In the genomic region with DNA sequence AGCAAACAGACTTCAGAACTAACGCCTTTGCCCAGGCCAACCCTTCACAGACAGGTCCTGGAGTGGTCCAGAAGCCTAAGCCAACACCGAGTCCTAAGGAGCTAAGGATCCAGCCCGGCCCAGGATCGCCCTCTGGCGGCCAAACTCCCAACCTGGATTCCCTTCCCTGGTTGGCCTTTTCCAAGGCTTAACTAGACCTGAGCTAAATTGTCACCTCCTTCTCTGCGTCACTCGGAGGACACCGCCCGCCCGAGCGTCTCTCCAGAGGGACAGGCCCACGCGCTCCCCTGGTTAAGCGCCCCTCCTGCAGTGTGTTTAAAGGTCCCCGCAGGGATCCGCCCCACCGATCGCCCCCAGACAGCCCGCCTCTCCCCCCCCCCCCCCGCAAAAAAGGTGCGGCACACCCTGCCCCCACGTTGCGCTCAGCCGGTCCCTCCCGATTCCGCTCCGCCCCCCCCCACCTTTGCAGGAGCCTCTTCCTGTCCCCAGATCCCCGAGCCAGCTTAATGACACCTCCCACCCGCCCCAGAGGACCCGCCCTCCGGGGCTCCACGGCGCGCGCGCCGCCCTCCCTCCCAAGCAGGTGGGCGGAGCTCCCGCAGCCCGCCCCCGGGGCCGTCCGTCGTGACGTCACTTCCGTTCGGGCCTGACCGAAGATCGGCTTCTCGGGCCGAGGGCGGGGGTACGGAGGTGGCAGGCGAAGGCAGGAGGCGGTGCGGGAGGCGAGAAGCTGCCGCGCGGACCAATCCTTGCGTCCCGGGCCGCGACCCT, we compare ENCODE assay signal across 8 mouse cellular contexts. TPM values are rescaled to one million over a fixed set of nuclear protein-coding genes. Genes with fewer than 3 reads are reported as not detected.
A peak's percentile ranks its signal among the peaks of the same experiment; 100 is the strongest.
DNase-seq lines count a peak whose midpoint lies in the region; ATAC-seq and TF ChIP-seq lines count a peak whose summit lies in the region.

Gene Mlf2, plus strand, starts transcription at position 633 of the 771 bp plus-strand sequence.

- H3K9ac ChIP-seq in heart, embryonic 12.5 days, result peak within 1 kb of the TSS; percentile 99
- peak within 1 kb of the TSS; percentile 95 for H3K9ac ChIP-seq in kidney, postnatal 0 days (ENCODE audit: low read depth, low read length)
- peak within 1 kb of the TSS; percentile 92 for H3K9ac ChIP-seq in liver, embryonic 11.5 days (ENCODE audit: low read depth, low read length)
- peak within 1 kb of the TSS; percentile 81 for H3K9ac ChIP-seq in stomach, embryonic 14.5 days (replicated peaks; ENCODE audit: low read depth, low read length)

- H3K4me1 ChIP-seq in erythroblast, embryonic 14.5 days (ENCODE audit: control insufficient read depth), result peaks cover 31% of the 10 kb centered on the region
- H3K4me1 ChIP-seq in heart, embryonic 12.5 days (replicated peaks), result peaks cover 22% of the 10 kb centered on the region
- peaks cover 13% of the 10 kb centered on the region for H3K4me1 ChIP-seq in kidney, postnatal 0 days (replicated peaks; ENCODE audit: insufficient read depth, low read length)
- peaks cover 18% of the 10 kb centered on the region for H3K4me1 ChIP-seq in liver, embryonic 11.5 days (replicated peaks; ENCODE audit: control insufficient read depth, insufficient read depth, low read length)
- peaks cover 15% of the 10 kb centered on the region for H3K4me1 ChIP-seq in stomach, embryonic 14.5 days (ENCODE audit: control insufficient read depth, insufficient read depth, low read length)

- H3K4me3 ChIP-seq in C2C12 (ENCODE audit: insufficient read depth, poor library complexity, severe bottlenecking), result peak within 1 kb of the TSS; percentile 79
- peak within 1 kb of the TSS; percentile 97 for H3K4me3 ChIP-seq in erythroblast, embryonic 14.5 days (replicated peaks)
- H3K4me3 ChIP-seq in heart, embryonic 12.5 days, result peak within 1 kb of the TSS; percentile 97
- peak within 1 kb of the TSS; percentile 86 for H3K4me3 ChIP-seq in kidney, postnatal 0 days (replicated peaks; ENCODE audit: low read depth, low read length)
- H3K4me3 ChIP-seq in liver, embryonic 11.5 days (ENCODE audit: low read depth, low read length), result peak within 1 kb of the TSS; percentile 94
- peak within 1 kb of the TSS; percentile 78 for H3K4me3 ChIP-seq in stomach, embryonic 14.5 days (ENCODE audit: low read depth, low read length)

- peak; percentile 99 for DNase-seq in brain, embryonic 14.5 days (ENCODE audit: low read depth)
- peak; percentile 99 for DNase-seq in kidney, postnatal 0 days (ENCODE audit: low spot score)
- DNase-seq in liver, embryonic 11.5 days (ENCODE audit: low spot score), result peak; percentile 99
- DNase-seq in naive thymus-derived CD4-positive, alpha-beta T cell, adult 2 months (ENCODE audit: low read depth), result peak; percentile 99

- H3K79me2 ChIP-seq in C2C12 (ENCODE audit: control insufficient read depth, insufficient read depth), result peaks cover 41% of the 10 kb centered on the region

- no peaks in the 10 kb centered on the region for H3K9me3 ChIP-seq in erythroblast, embryonic 14.5 days (ENCODE audit: control insufficient read depth, low read length)
- no peaks in the 10 kb centered on the region for H3K9me3 ChIP-seq in heart, embryonic 12.5 days (replicated peaks)
- H3K9me3 ChIP-seq in kidney, postnatal 0 days (replicated peaks; ENCODE audit: low read length), result no peaks in the 10 kb centered on the region
- H3K9me3 ChIP-seq in liver, embryonic 11.5 days (ENCODE audit: control insufficient read depth, low read length), result no peaks in the 10 kb centered on the region
- H3K9me3 ChIP-seq in stomach, embryonic 14.5 days (ENCODE audit: control insufficient read depth, low read depth, low read length), result no peaks in the 10 kb centered on the region

- H3K36me3 ChIP-seq in C2C12 (ENCODE audit: control insufficient read depth, insufficient read depth), result peaks cover 36% of the 10 kb centered on the region
- H3K36me3 ChIP-seq in erythroblast, embryonic 14.5 days (ENCODE audit: control insufficient read depth), result peaks cover 35% of the 10 kb centered on the region
- H3K36me3 ChIP-seq in heart, embryonic 12.5 days, result peaks cover 33% of the 10 kb centered on the region
- peaks cover 21% of the 10 kb centered on the region; the same call in 1 of the 2 replicates for H3K36me3 ChIP-seq in kidney, postnatal 0 days (ENCODE audit: insufficient read depth, low read length)
- peaks cover 18% of the 10 kb centered on the region for H3K36me3 ChIP-seq in liver, embryonic 11.5 days (ENCODE audit: control insufficient read depth, insufficient read depth, low read length)
- H3K36me3 ChIP-seq in stomach, embryonic 14.5 days (ENCODE audit: control insufficient read depth, insufficient read depth, low read length), result peaks cover 27% of the 10 kb centered on the region

- peak within 1 kb of the TSS; percentile 90 for H3ac ChIP-seq in C2C12 (ENCODE audit: control insufficient read depth, insufficient read length, low read depth)

- TF ChIP-seq CTCF in C2C12 (IDR thresholded peaks at IDR 0.05; ENCODE audit: control insufficient read depth, insufficient read depth, insufficient read length), result peak; percentile 86
- TF ChIP-seq CTCF in brain, embryonic 14.5 days (IDR thresholded peaks at IDR 0.05; ENCODE audit: borderline replicate concordance, extremely low read depth, insufficient read depth, insufficient read length), result peak; percentile 100
- TF ChIP-seq CTCF in kidney, postnatal 0 days (IDR thresholded peaks at IDR 0.05; ENCODE audit: low read depth), result peak; percentile 99

- TF ChIP-seq POLR2A in brain, embryonic 14.5 days (IDR thresholded peaks at IDR 0.05; ENCODE audit: borderline replicate concordance, extremely low read depth, insufficient read depth, insufficient read length, poor library complexity, severe bottlenecking), result peak; percentile 88

- H3K4me2 ChIP-seq in heart, embryonic 12.5 days, result peak within 1 kb of the TSS; percentile 93
- H3K4me2 ChIP-seq in kidney, postnatal 0 days (ENCODE audit: low read length), result peak within 1 kb of the TSS; percentile 80
- peak within 1 kb of the TSS; percentile 92 for H3K4me2 ChIP-seq in liver, embryonic 11.5 days
- H3K4me2 ChIP-seq in stomach, embryonic 14.5 days (replicated peaks; ENCODE audit: low read depth, low read length), result peak within 1 kb of the TSS; percentile 95

- H3K27ac ChIP-seq in heart, embryonic 12.5 days (ENCODE audit: poor library complexity, severe bottlenecking), result peak within 1 kb of the TSS; percentile 98
- peak within 1 kb of the TSS; percentile 99 for H3K27ac ChIP-seq in kidney, postnatal 0 days
- H3K27ac ChIP-seq in liver, embryonic 11.5 days (ENCODE audit: low read depth, low read length), result peak within 1 kb of the TSS; percentile 92
- peak within 1 kb of the TSS; percentile 94 for H3K27ac ChIP-seq in stomach, embryonic 14.5 days (ENCODE audit: low read length)

- no peaks in the 10 kb centered on the region for H3K27me3 ChIP-seq in C2C12 (ENCODE audit: control insufficient read depth, insufficient read depth, insufficient read length)
- H3K27me3 ChIP-seq in erythroblast, embryonic 14.5 days (ENCODE audit: control insufficient read depth), result peaks cover 2% of the 10 kb centered on the region; the same call in 1 of the 2 replicates
- H3K27me3 ChIP-seq in heart, embryonic 12.5 days (replicated peaks), result no peaks in the 10 kb centered on the region
- H3K27me3 ChIP-seq in kidney, postnatal 0 days (ENCODE audit: insufficient read depth, low read length), result no peaks in the 10 kb centered on the region
- no peaks in the 10 kb centered on the region for H3K27me3 ChIP-seq in liver, embryonic 11.5 days (replicated peaks; ENCODE audit: control insufficient read depth, insufficient read depth, low read length)
- H3K27me3 ChIP-seq in stomach, embryonic 14.5 days (ENCODE audit: control insufficient read depth, insufficient read depth, low read length), result no peaks in the 10 kb centered on the region

- under 1% methylated on average over 57 of the region's 64 CpGs for WGBS in heart, embryonic 12.5 days
- under 1% methylated on average over 59 of the region's 64 CpGs for WGBS in kidney, postnatal 0 days
- 1% methylated on average over 59 of the region's 64 CpGs for WGBS in liver, embryonic 11.5 days
- WGBS in stomach, embryonic 14.5 days, result under 1% methylated on average over 59 of the region's 64 CpGs

- H3K79me3 ChIP-seq in C2C12 (ENCODE audit: low read depth), result peaks cover 24% of the 10 kb centered on the region

- ATAC-seq in heart, embryonic 12.5 days (ENCODE audit: insufficient number of reproducible peaks, low FRiP score), result peak; percentile 94
- peak; percentile 93 for ATAC-seq in kidney, postnatal 0 days (replicated peaks; ENCODE audit: low FRiP score, low read depth)
- peak; percentile 90 for ATAC-seq in liver, embryonic 11.5 days (replicated peaks; ENCODE audit: low FRiP score)
- peak; percentile 94 for ATAC-seq in stomach, embryonic 14.5 days (ENCODE audit: insufficient number of reproducible peaks, insufficient read depth, low FRiP score, low read depth)

TF ChIP-seq in C2C12, 6 proteins besides CTCF, POLR2A, EP300 and RAD21:
- TF ChIP-seq MYOG (IDR thresholded peaks at IDR 0.05; ENCODE audit: control insufficient read depth, extremely low read depth, insufficient read length), result no peak
- no peak for TF ChIP-seq FOSL1 (IDR thresholded peaks at IDR 0.05; ENCODE audit: insufficient read depth, low read length, poor library complexity, severe bottlenecking)
- TF ChIP-seq CEBPB (IDR thresholded peaks at IDR 0.05; ENCODE audit: low read depth), result no peak
- no peak for TF ChIP-seq MYOD1 (IDR thresholded peaks at IDR 0.05; ENCODE audit: control insufficient read depth, insufficient read length, low read depth)
- no peak for TF ChIP-seq MAX (IDR thresholded peaks at IDR 0.05)
- TF ChIP-seq USF1 (IDR thresholded peaks at IDR 0.05; ENCODE audit: low read depth), result no peak

RNA-seq across cellular contexts. Expression of gene Mlf2, which starts in this region (rescaled TPM):
- polyA plus RNA-seq in C2C12 (2012; fragmentation: generic; extraction: Trizol), result 547 TPM
- polyA plus RNA-seq in brain, embryonic 14.5 days (2012; rRNA removed), result 551 and 626 TPM in 2 replicates
- polyA plus RNA-seq in erythroblast, embryonic 14.5 days (2012), result 21.9 and 22.2 TPM in 2 replicates
- 357 and 358 TPM in 2 replicates for polyA plus RNA-seq in heart, embryonic 12.5 days (2016; fragmentation: Nextera tagmentation; extraction: Ambion mirVana)
- 348 and 352 TPM in 2 replicates for polyA plus RNA-seq in kidney, postnatal 0 days (2015; fragmentation: Nextera tagmentation; extraction: Ambion mirVana)
- 257 and 264 TPM in 2 replicates for polyA plus RNA-seq in liver, embryonic 11.5 days (2014; fragmentation: Nextera tagmentation; extraction: Ambion mirVana)
- polyA plus RNA-seq in stomach, embryonic 14.5 days (2014; fragmentation: Nextera tagmentation; extraction: Ambion mirVana), result 341 and 354 TPM in 2 replicates

Comparison
In these comparisons a context has a peak if more than half of its experiments do, and no peak if none do; other contexts are left out.
1. Peak in every context shown above with its lines: DNase-seq, ATAC-seq, H3K4me3 ChIP-seq and H3K27ac ChIP-seq.
2. RNA of gene Mlf2 (polyA plus RNA-seq): 551 to 626 TPM in brain, embryonic 14.5 days, 547 TPM in C2C12 (single experiment), 357 to 358 TPM in heart, embryonic 12.5 days, 348 to 352 TPM in kidney, postnatal 0 days, 341 to 354 TPM in stomach, embryonic 14.5 days and 257 to 264 TPM in liver, embryonic 11.5 days; 21.9 to 22.2 TPM in erythroblast, embryonic 14.5 days; every median in the first group is over 10 times any median in the second.